Mouse (Mus musculus): Measurements from ENCODE around the gene Polr2l.

DNA sequence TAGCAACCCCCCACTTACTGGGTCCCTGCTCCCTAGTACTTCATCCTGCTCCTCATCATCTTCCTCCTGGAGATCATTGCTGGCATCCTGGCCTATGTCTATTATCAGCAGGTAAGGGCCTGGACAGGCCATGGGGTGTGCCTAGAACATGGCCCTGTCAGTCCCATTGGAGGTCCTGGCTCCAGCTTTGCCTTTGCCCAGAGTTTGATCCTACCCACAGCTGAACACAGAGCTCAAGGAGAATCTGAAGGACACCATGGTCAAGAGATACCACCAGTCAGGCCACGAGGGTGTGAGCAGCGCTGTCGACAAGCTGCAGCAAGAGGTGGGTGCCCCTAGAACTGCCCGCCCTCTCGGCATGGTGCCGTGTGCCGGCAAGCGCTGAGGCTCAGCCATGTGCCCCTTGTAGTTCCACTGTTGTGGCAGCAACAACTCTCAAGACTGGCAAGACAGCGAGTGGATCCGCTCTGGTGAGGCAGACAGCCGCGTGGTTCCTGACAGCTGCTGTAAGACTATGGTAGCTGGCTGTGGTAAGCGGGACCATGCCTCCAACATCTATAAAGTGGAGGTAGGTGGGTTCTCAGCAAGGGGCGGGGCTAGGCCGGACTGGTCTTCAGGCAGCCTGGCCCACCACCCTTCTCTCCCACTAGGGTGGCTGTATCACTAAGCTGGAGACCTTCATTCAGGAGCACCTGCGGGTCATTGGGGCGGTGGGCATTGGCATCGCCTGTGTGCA, 4.9 kb downstream of the Polr2l start:
- TF ChIP-seq POLR2A (IDR thresholded peaks at IDR 0.05; ENCODE audit: borderline replicate concordance, insufficient read depth, low read length), result no peak
- no peak for TF ChIP-seq CTCF (IDR thresholded peaks at IDR 0.05; ENCODE audit: borderline replicate concordance, insufficient read depth, low read depth, low read length)

All from cerebellum, adult 2 months (tissue).